Mouse (Mus musculus): ENCODE results near the gene Sdhaf2. TPM values are rescaled to one million over a fixed set of nuclear protein-coding genes. Genes with fewer than 3 reads are reported as not detected.

Sdhaf2 gene
- total RNA-seq, 2 experiments from 2014 or later, result 54.2 to 56.5 TPM

DNA sequence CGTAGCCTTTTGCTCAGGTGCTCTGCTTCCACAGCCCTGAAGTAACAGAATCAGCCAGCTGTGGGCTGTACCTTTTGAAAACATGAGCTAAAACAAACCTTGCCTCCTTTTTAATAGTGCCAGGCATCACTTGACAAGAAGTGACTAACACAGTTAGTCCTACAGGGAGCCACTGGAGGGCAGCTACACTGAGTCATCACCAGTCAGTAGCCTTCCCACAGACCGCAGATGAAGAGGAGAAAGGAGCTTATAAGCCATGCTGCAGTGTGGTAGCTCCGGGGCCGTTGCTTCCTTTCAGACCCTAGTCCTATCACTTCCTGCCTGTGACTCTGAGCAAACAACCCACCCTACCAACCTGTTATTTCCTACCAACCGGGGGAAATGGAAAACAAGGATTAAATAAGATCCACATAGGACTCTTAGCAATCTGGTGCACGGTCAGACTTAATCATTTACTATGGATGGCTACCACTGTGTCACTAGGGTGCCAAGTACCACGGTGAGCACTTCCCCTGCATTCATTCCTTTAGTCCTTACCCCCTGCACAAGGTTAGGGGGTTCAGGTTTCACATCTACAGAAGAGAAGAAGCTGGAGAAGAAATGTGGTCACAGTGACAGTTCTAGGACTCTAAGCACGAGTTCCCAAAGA is 28.3 kb downstream of the Sdhaf2 start:
- no peak for DNase-seq

DNA sequence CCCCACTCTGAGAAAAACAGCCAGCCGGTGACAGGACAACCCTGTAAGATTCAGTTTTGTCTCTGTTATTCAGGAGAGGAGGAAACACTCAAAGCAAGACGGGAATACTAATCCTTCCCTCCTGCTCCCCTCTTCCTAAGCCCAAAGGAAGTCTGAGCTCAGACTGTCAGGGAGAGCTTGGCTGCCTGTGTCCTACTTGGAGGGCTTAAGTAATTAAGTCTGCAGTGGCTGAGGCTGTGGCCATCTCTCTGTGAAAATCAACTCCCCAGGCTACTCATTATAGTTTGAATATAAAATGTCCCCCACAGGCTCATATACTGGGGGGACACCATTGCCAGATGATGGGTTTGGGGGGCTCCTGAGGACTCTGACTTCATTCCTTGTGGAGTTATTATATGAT is 29.0 kb downstream of the Sdhaf2 start:
- no peak for DNase-seq

DNA sequence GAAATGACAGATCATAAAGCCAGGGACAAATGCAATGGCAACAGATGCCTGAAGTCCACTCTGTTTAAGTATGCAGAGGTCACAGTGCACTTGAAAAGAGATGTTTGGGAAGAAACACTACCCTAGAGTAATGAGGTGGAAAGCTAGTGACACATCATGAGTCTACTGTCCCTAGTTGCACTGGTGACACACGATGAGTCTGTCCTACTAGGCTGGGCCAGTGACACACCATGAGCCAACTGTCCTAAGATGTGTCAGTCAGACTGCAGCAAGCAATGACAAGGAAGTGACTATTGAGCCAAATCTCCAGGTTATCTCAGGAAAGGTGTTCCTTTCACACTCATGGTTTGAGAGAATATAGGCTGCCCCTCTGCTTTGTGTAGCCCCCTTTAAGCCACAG is 30.3 kb downstream of the Sdhaf2 start:
- no peak for DNase-seq

DNA sequence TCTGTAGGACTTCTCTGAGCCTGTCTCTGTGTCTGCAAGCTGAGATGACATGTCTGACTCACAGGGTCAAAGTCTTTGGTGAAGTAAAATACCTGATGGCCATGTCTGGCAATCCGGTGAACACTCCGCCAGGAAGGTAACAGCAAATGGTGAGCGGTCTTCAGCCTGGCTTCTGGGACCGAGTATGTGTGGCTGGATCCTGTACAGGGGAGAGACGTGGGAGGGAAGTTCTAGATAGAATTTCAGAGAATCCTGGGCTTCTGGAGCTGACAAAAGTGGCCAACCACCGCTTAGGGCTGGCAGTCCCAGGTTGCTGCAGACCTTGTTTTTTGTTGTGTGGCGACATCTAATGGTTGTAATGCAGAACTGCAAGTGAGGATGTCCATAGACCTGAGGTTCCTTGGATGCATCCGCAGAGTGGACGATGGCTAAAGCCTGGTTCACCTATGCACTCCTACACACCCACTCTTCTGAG is 39.6 kb downstream of the Sdhaf2 start:
- peak; percentile 71 for DNase-seq

DNA sequence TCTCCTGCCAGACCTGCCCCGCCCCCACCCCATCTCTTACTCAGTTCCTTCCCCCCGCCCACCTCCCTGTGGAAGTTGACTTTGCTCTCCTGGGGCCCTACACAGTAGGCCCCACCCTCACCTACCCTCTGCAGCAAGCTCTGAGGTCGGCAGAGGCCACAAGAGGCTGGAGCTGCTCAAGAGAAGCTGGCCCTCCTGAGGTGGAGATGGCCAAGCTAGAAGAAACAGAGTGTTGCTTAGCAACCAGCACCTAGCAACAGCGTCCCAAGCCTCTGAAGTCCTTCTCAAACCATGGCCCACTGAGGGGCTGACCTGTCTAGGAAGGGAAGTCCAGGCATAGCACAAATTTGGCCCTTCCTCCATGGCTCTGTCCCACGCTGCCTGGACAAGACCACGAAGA is 43.2 kb downstream of the Sdhaf2 start, which contains the start of gene Ppp1r32:
TSS of gene Ppp1r32 (minus strand) at position 226 of the 400 bp plus-strand sequence.
- no peak for DNase-seq

DNA sequence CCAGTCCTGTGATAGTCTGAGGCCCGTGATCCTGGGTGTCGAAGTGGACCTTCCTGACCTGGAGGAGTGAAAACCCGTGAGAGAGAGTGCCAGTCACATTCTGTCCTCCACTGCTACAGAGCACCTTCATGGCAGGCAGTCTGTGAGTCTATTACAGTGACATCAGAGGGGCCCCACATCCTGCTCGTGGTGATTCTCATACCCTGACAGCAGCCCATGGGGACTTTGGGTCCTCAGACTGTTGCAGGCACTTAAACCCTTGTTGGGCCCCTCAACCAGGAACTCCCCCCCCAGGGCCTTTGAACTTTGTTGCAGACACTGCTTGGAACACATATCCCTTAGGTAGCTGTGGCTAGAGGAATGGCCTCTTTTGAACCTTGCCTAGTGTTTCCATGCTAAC is 46.4 kb downstream of the Sdhaf2 start:
- no peak for DNase-seq

DNA sequence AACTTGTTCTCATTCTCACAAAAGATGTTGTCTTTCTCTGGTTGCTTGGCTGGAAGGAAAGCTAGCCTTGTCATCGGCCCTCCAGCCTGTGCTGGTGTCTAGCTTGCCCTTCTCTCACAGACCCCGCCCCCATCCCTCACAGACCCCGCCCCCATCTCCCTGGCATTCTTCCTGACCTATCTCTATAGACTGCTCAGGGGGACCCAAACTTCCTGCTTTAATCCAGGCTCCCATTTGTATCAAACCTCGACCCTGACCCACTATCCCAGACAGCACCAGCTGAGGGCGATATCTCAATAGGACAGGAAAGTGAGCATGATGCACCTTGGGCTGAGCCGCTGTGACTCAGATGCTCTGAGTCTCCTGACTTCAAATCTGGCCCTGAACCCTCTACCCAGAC is 52.2 kb downstream of the Sdhaf2 start:
- DNase-seq, result no peak

DNA sequence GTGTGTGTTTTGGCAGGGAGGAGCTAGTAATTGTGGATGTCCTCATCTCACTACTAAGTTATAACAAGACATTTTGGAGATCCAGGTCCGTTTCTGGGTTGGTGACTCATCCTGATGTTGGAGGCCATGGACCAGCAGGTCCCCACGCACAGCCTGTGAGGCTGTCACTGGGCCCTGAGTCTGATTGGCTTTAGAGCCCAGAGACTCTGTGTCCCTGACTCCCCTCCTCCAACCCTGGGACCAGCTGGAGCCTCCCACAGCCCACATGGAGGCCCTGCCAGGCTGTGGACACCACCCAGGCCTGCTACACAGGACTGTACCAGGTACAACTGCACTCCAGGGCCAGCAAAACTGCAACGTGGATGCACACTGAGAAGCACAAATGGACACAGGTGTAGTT is 53.0 kb downstream of the Sdhaf2 start:
- DNase-seq, result no peak

DNA sequence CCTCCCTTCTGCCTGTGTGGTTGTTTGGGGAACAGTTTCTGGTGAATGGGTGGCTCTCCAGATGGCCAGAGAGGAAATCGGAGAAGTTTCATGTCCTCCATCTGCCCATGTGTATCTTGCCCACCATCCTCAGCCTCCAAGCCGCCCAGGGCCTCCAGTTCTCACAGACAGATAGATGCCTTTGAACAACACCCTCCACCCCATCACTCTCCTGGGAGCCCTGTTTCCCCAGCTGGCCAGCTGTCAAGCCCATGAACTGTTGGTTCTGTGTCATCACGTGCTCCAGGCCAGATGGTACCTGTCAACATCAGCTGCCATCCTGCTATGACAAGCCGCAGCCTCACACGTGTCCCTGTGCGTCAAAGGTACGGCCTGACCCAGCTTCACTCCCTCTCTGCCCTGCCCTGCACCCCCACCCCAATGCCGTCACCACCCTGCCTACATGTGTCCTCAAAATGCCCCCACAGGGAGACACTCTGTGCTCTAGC is 56.7 kb downstream of the Sdhaf2 start:
- peak; percentile 73 for DNase-seq

DNA sequence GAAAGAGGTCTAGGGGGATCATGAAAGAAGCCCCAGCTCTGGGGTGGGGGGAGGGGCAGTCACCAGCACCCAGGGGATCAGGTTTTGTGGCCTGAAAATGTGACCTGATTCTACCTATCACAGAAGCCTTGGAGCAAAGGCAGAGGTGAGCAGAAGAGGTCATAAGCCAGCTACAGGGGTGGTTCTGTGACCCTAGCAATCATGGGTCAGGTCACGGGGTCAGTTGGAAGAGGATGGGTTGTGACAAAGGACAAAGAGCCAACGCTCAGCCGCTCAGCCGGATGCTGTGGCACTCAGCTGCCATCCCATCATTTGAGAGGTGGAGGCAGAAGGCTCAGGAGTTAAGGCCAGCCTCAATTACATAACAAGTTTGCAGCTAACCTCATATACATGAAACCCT is 61.5 kb downstream of the Sdhaf2 start:
- no peak for DNase-seq

DNA sequence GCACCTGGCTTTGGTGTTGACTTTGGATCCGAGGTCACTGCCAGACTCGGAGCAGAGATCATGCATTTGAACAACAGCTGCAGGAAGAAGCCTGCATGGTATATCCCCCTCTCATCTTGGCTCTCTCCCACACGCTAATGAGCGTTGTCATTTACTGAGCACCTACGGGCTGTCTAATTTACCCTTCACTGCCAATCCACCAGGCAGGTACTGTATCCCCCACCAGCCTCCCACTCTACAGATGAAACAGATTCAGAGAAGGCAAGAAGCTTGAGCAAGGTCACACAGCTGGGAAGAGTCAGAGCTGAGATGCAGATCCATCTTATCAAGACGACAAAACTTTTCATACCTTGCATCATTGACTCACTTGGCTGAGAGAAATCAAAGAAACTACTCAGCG is 64.4 kb downstream of the Sdhaf2 start:
- no peak for DNase-seq

DNA sequence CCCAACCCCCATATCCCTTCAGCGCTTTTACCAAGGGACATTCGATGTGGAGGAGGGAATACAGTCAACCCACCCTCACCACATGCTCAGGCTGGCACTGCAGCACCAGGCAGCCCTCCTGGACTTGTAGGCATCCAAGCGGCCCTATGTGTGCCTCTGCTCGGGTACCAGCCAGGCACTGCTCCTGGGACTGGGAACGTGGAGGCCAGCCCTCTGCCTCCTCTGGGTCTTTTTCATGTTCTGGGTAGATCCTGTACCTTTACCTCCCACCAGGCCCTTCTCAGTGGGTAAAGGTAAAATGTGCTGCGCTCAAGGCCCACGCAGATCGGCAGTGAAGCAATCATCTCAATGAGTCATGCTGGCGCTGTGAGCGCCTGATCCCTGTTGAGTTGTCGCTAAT is 66.0 kb downstream of the Sdhaf2 start:
- no peak for DNase-seq

DNA sequence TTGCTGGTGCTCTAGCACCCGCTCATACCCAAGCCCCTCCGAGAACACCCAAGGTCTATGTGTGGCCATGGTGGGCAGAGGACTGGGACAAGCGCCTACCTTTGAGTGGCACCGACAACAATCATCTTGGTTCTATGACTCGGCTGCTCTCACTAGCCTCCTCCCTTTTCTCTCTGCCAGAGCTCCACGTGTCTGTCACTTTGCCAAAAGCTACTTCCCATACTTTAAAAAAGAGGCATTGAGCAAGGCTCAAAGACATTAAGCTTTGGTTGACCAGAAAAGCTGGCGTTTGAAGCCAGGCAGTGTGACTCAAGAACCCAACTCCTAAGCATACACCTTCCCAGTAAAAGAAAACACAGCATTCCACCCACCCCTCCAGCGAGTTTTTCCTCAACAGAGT is 67.8 kb downstream of the Sdhaf2 start:
- peak; percentile 62 for DNase-seq

DNA sequence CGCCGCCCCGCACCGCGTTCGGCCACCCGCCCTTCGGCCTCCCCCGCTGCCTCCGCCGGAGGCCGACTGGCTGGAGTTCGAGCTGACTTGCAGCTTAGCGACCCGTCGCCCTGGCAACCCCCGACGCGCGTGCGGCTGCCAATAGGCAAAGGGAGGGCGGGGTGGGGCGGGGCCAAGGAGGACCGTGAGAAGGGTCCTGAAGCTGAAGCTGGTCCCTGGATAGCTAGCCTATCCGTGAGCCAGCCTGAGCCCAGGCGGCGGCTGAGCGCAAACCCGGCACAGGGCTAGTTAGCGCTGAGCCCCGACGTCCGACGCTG is 68.5 kb downstream of the Sdhaf2 start:
- DNase-seq, result peak; percentile 68

DNA sequence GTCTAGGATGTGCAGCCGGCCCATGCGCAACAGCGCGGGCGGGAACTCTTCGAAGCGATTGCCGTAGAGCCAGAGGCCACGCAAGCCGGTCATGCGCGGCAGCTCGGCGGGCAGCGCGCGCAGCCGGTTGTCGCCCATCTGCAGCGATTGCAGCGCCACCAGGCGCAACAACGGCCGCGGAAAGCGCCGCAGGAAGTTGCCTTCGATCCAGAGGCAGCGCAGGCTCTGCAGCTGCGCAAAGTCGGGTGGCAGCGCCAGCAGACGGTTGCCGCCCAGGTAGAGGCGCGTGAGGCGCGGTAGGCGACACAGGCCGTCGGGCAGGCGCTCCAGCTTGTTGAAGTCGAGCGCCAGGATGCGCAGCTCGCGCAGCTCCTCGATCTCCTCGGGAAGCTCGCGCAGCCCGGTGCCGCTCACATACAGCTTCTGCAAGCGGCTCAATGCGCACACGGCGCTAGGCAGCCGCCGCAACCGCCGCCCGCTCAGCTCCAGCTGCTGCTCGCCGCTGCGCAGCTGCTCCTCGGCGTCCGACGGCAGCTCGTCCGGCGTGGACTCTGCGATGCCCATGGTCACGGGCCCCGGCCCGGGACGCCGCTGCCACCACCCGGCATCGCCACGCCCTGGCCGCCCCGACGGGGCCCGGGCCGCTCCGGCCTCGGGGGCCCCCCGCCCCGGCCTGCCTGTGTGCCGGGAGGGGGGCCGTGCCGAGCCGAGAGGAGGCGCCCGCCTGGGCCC is 69.0 kb downstream of the Sdhaf2 start, which contains the start of gene Lrrc10b:
TSS of gene Lrrc10b (minus strand) at position 722 of the 732 bp plus-strand sequence.
- DNase-seq, result peak; percentile 78

DNA sequence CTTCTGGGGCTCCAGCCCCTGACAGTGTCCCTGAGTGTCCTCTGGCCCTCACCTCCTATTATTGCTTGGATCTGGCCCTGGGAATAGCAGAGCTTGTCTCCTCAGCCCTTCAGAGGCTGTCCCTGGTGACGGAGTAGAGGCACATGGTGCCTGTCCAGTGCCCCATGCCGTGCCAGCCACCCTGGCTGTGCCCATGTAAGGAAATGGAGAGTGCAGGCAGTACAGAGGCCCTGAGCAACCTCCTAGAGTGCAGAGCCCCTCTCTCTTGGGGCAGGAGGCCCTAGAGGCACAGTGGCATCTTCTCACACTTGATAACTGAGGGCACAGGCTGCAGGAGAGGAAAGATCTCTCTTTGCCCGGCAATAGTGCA is 70.5 kb downstream of the Sdhaf2 start:
- DNase-seq, result peak; percentile 57

DNA sequence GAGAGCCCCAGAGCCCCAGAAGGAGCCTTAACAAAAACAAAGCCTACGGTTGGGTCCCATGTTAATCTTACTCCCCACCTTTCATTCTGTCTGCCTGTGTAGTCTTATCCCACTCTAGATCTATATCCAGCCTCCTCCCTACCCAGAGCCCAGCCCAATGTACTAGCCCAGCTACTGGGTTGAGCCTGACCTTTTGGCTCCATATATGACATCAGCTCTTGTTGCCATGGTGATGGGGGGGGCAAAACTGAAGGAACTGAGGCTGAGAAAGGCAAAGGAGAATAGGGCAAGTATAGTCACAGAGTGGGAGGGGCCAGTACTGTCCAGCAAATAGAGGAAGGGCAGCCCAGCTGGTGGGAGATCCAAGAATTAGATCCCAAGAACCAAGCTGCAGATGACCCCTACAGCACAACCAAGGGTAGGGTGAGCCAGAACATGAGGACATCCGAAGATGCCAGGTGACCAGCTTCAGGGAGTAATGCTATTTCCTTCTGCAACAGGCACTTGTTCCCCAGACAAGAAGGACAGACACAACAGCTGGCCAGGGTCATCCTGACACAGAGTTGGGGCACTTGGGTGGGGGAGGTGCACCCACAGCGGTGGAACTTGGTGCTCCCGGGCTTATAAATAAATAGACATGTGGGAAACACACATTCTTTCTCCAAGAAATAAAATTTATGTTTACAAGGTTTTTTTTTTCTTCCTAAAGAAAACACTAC is 71.1 kb downstream of the Sdhaf2 start:
- no peak for DNase-seq

Other genes with a start within 250 kb of the Sdhaf2 start
- 1 to 10 TPM; 3.8 to 4.1 TPM for gene Dagla, start 221.3 kb downstream of the Sdhaf2 start, total RNA-seq (2021)
- 10 to 100 TPM; 40.8 to 44.7 TPM for gene Syt7, start 137.1 kb downstream of the Sdhaf2 start, total RNA-seq (2021)
- 1 to 10 TPM; 3.3 to 4.7 TPM for gene Lrrc10b, start 68.7 kb downstream of the Sdhaf2 start, total RNA-seq (2021)
- gene Ppp1r32, start 43.2 kb downstream of the Sdhaf2 start, total RNA-seq (2021), result under 1 TPM; 0.52 to 0.77 TPM
- gene Cpsf7, start 876 bp downstream of the Sdhaf2 start, total RNA-seq (2021), result 10 to 100 TPM; 50.0 to 52.9 TPM
- gene Tmem216, start 30.1 kb upstream of the Sdhaf2 start, total RNA-seq (2021), result 1 to 10 TPM; 5.8 to 6.2 TPM
- gene Cyb561a3, start 51.0 kb upstream of the Sdhaf2 start, total RNA-seq (2021), result 10 to 100 TPM in 1 of 2 experiments, 1 to 10 TPM in 1; 8.1 to 11.3 TPM
- gene Tmem138, start 51.2 kb upstream of the Sdhaf2 start, total RNA-seq (2021), result 1 to 10 TPM; 6.1 to 7.7 TPM
- gene Ddb1, start 79.2 kb upstream of the Sdhaf2 start, total RNA-seq (2021), result 100 to 1,000 TPM; 269 to 282 TPM
- gene Tkfc, start 79.5 kb upstream of the Sdhaf2 start, total RNA-seq (2021), result 10 to 100 TPM; 13.3 to 13.6 TPM
- gene Vwce, start 108.1 kb upstream of the Sdhaf2 start, total RNA-seq (2021), result under 1 TPM; 0.38 to 0.47 TPM
- not detected for gene Pga5, start 151.9 kb upstream of the Sdhaf2 start, total RNA-seq (2021)
- 10 to 100 TPM; 26.1 to 27.9 TPM for gene Vps37c, start 162.6 kb upstream of the Sdhaf2 start, total RNA-seq (2021)
- under 1 TPM; 0.34 to 0.95 TPM for gene Cd5, start 212.9 kb upstream of the Sdhaf2 start, total RNA-seq (2021)

All from heart, postnatal 4 days (tissue).